Mouse (Mus musculus) MEL (cell line): ENCODE data around the gene Map1lc3a. TPM values are rescaled to one million over a fixed set of nuclear protein-coding genes. Genes with fewer than 3 reads are reported as not detected.

Experiments used
- DNase-seq: peaks from one replicate; pipeline ENCODE4 v3.0.0; 2011; ENCODE audit warnings: low read depth, low spot score
- H3K27ac ChIP-seq: 2 replicates; pipeline ENCODE4 v1.5.1; 2012; ENCODE audit warnings: low read depth, mild to moderate bottlenecking, control low read depth, low read length, moderate library complexity; ENCODE audit not compliant: control insufficient read depth
- H3K27me3 ChIP-seq, 2 experiments: fragments of 150-350 bp in 1 of 2; sonication (generic) in 1 of 2; 2 replicates each; pipeline ENCODE4 v1.6.1; 2012; ENCODE audit warnings: low read length in 2 of 2, mild to moderate bottlenecking in 2 of 2, improper control_type of control experiment in 1 of 2, moderate library complexity in 1 of 2; ENCODE audit not compliant: insufficient read depth in 2 of 2, control insufficient read depth in 1 of 2
- H3K36me3 ChIP-seq, 2 experiments: 2 replicates each; pipeline ENCODE4 v1.6.1; 2012 to 2014; ENCODE audit warnings: low read length in 2 of 2, improper control_type of control experiment in 1 of 2, inconsistent platforms in 1 of 2, mild to moderate bottlenecking in 1 of 2; ENCODE audit not compliant: insufficient read depth in 2 of 2, control insufficient read depth in 1 of 2
- H3K4me1 ChIP-seq, 2 experiments: fragments of 150-350 bp in 1 of 2; sonication (generic) in 1 of 2; 2 replicates each; pipeline ENCODE4 v1.6.1; 2012; ENCODE audit warnings: low read length in 2 of 2, improper control_type of control experiment in 1 of 2, mild to moderate bottlenecking in 1 of 2; ENCODE audit not compliant: insufficient read depth in 2 of 2, control insufficient read depth in 1 of 2
- H3K4me3 ChIP-seq, 2 experiments: fragments of 150-350 bp in 1 of 2; sonication (generic) in 1 of 2; 2 replicates each; pipeline ENCODE4 v1.5.1; 2012; ENCODE audit warnings: low read depth in 2 of 2, low read length in 2 of 2, mild to moderate bottlenecking in 2 of 2, moderate library complexity in 2 of 2, control low read depth in 1 of 2, improper control_type of control experiment in 1 of 2; ENCODE audit not compliant: control insufficient read depth in 1 of 2, insufficient read depth in 1 of 2
- H3K79me2 ChIP-seq: 2 replicates; pipeline ENCODE4 v1.6.1; 2012; ENCODE audit warnings: mild to moderate bottlenecking, low read length, moderate library complexity; ENCODE audit not compliant: control insufficient read depth, poor library complexity, insufficient read depth
- H3K9ac ChIP-seq: 2 replicates; pipeline ENCODE4 v1.6.1; 2012; ENCODE audit warnings: low read depth, mild to moderate bottlenecking, control low read depth, low read length, moderate library complexity; ENCODE audit not compliant: control insufficient read depth, poor library complexity, severe bottlenecking
- H3K9me3 ChIP-seq: fragments of 150-350 bp; sonication (generic); replicated peaks from 2 replicates; pipeline ENCODE4 v1.6.1; 2012; ENCODE audit warnings: mild to moderate bottlenecking, low read length, improper control_type of control experiment, moderate library complexity; ENCODE audit not compliant: insufficient read depth
- CHD1 ChIP-seq: IDR thresholded peaks from 2 replicates; pipeline ENCODE4 v1.6.1; 2012; ENCODE audit warnings: low read depth, mild to moderate bottlenecking, inconsistent platforms, low read length, improper control_type of control experiment
- CHD2 ChIP-seq: IDR thresholded peaks from 2 replicates; pipeline ENCODE4 v1.6.1; 2011; ENCODE audit warnings: low read length, improper control_type of control experiment
- CTCF ChIP-seq, 3 experiments: IDR thresholded peaks in 2 of 3; conservative IDR thresholded peaks in 1 of 3; 2 replicates each; pipeline ENCODE4 v1.5.1; 2011 to 2012; ENCODE audit warnings: low read length in 3 of 3, low read depth in 2 of 3, mild to moderate bottlenecking in 2 of 3, improper control_type of control experiment in 1 of 3, inconsistent platforms in 1 of 3, mixed read lengths in 1 of 3, moderate library complexity in 1 of 3; ENCODE audit not compliant: control insufficient read depth in 1 of 3, insufficient read depth in 1 of 3, poor library complexity in 1 of 3, severe bottlenecking in 1 of 3
- E2F4 ChIP-seq: IDR thresholded peaks from 2 replicates; pipeline ENCODE4 v1.6.1; 2011; ENCODE audit warnings: low read depth, low read length, improper control_type of control experiment, borderline replicate concordance
- ELF1 ChIP-seq: IDR thresholded peaks from 2 replicates; pipeline ENCODE4 v1.6.1; 2014; ENCODE audit warnings: low read depth, mild to moderate bottlenecking, inconsistent platforms, low read length, improper control_type of control experiment, moderate library complexity
- EP300 ChIP-seq, 2 experiments: IDR thresholded peaks; 2 replicates each; pipeline ENCODE4 v1.6.1; 2011; ENCODE audit warnings: improper control_type of control experiment in 2 of 2, low read length in 2 of 2, low read depth in 1 of 2, mild to moderate bottlenecking in 1 of 2
- GABPA ChIP-seq: IDR thresholded peaks from 2 replicates; pipeline ENCODE4 v1.6.1; 2012; ENCODE audit warnings: low read depth, mild to moderate bottlenecking, inconsistent platforms, low read length, improper control_type of control experiment, moderate library complexity
- MYB ChIP-seq: IDR thresholded peaks from 2 replicates; pipeline ENCODE4 v1.6.1; 2011; ENCODE audit warnings: mild to moderate bottlenecking, low read depth, low read length, improper control_type of control experiment
- NRF1 ChIP-seq: IDR thresholded peaks from 2 replicates; pipeline ENCODE4 v1.6.1; 2014; ENCODE audit warnings: low read depth, mild to moderate bottlenecking, inconsistent platforms, low read length, improper control_type of control experiment, moderate library complexity; ENCODE audit not compliant: poor library complexity, insufficient read depth, severe bottlenecking
- RAD21 ChIP-seq: IDR thresholded peaks from 2 replicates; pipeline ENCODE4 v1.6.1; 2011; ENCODE audit warnings: mild to moderate bottlenecking, low read depth, low read length, improper control_type of control experiment
- SIN3A ChIP-seq: IDR thresholded peaks from 2 replicates; pipeline ENCODE4 v1.6.1; 2012; ENCODE audit warnings: low read length, improper control_type of control experiment, inconsistent platforms
- SMC3 ChIP-seq: IDR thresholded peaks from 2 replicates; pipeline ENCODE4 v1.6.1; 2011; ENCODE audit warnings: low read depth, low read length, improper control_type of control experiment
- TAL1 ChIP-seq: IDR thresholded peaks from 2 replicates; pipeline ENCODE4 v1.6.1; 2012; ENCODE audit warnings: mild to moderate bottlenecking, inconsistent platforms, low read length, moderate library complexity, mixed read lengths
- UBTF ChIP-seq: IDR thresholded peaks from 2 replicates; pipeline ENCODE4 v1.6.1; 2012; ENCODE audit warnings: low read depth, mild to moderate bottlenecking, inconsistent platforms, low read length, improper control_type of control experiment, moderate library complexity, borderline replicate concordance; ENCODE audit not compliant: insufficient read depth
- USF1 ChIP-seq: IDR thresholded peaks from 2 replicates; pipeline ENCODE4 v1.6.1; 2014; ENCODE audit warnings: low read depth, mild to moderate bottlenecking, inconsistent platforms, low read length, improper control_type of control experiment, moderate library complexity
- polyA plus RNA-seq, 2 experiments: library from polyadenylated mRNA; stranded (reverse) in 1 of 2; unstranded in 1 of 2; fragments of >175 nt in 1 of 2; fragments of >200 nt in 1 of 2; gene quantifications; 2 replicates each; pipeline versions ENCODE4 v1.2.1 to v1.2.4; 2012; ENCODE audit warnings: low replicate concordance in 2 of 2, low read depth in 1 of 2; ENCODE audit not compliant: insufficient read length in 2 of 2, insufficient read depth in 1 of 2, missing spikeins in 1 of 2
- total RNA-seq: library from RNA; depleted of rRNA; stranded (reverse); fragments of 300-350 nt; gene quantifications from 2 replicates; pipeline ENCODE4 v1.2.3, GENCODE M21; 2012

Map1lc3a gene
- total and polyA plus RNA-seq, 3 experiments, result 11.4 to 12.4 TPM; not detected in 1

DNA sequence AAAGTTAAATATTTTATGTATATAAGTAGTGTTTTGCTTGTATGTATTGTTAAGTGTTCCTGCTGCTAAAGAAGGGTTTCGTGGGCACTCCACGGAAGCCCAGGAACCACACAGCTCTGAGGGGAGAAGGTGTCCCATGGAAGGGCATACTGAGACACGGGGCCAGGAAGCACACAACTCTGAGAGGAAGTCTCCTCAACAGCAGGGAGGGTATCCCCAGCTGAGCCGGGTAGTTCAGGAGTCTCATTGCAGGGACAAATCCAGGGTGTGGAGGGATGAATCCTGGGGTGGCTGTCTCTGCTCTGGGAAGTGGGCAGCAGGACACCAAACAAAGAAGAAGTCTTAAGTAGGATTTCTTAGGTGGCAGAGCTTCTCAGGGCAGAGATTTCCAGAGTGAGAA, 38.8 kb upstream of the Map1lc3a start:
- Histone ChIP-seq H3K27me3 (no peaks in the 10 kb centered on the region), H3K9ac (peak overlapping the region; percentile 92), H3K4me3 (peak overlapping the region; percentile 86 to 97), H3K79me2 (peaks cover 32% of the 10 kb centered on the region), H3K4me1 (peaks cover 0 to 18% of the 10 kb centered on the region in 2 experiments; a peak in 2 of 4 replicates), H3K27ac (no peak overlapping the region), H3K36me3 (peaks cover 0 to 2% of the 10 kb centered on the region in 2 experiments; a peak in 1 of 4 replicates), H3K9me3 (no peaks in the 10 kb centered on the region)
- peak; percentile 29 for DNase-seq
- TF ChIP-seq TAL1 (no peak), MYB (no peak), CHD1 (no peak), E2F4 (no peak), UBTF (no peak), GABPA (no peak), USF1 (no peak)

DNA sequence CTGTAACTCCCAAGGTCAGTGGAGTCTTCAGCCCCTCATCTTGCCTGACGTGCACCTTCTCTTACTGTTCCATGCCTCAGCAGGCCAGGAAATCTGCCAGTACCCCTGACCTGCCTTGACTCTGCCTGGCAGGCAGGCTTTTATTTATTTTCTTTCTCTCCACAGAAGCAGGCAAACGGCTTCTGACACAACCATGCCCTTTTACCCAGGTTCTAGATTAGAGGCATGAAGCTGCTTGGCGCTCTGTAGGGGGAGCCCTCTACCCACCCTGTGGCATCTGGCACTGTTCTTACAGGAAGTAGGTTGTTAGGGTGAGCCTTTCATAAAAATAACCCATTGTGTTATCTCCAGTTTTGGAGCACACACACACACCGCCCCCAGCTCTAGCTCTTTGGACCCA, 35.2 kb upstream of the Map1lc3a start:
- DNase-seq, result peak; percentile 54
- Histone ChIP-seq H3K36me3 (peaks cover 2 to 7% of the 10 kb centered on the region in 2 experiments; a peak in 3 of 4 replicates), H3K9ac (no peak overlapping the region), H3K4me1 (peaks cover 0 to 15% of the 10 kb centered on the region in 2 experiments; a peak in 2 of 4 replicates), H3K27me3 (no peaks in the 10 kb centered on the region), H3K9me3 (no peaks in the 10 kb centered on the region), H3K27ac (no peak overlapping the region), H3K4me3 (no peak overlapping the region), H3K79me2 (peaks cover 32% of the 10 kb centered on the region)
- peak in 2 of 3 experiments; percentile 51 to 52; a peak in 4 of 6 replicates for TF ChIP-seq CTCF (IDR thresholded peaks at IDR 0.05 in 2 of 3, conservative IDR thresholded peaks at IDR 0.05 in 1 of 3; ENCODE audit: control insufficient read depth in 1 of 3, insufficient read depth in 1 of 3, low read depth in 2 of 3, low read length in 3 of 3, poor library complexity in 1 of 3, severe bottlenecking in 1 of 3)
- TF ChIP-seq NRF1, result no peak
- TF ChIP-seq SMC3, result peak; percentile 18
- TF ChIP-seq EP300 (IDR thresholded peaks at IDR 0.05; ENCODE audit: low read depth in 1 of 2, low read length in 2 of 2), result 0 out of 4 replicates have a peak, but pooled peaks of 1 of the 2 experiments have one; percentile 11
- TF ChIP-seq CHD2, result no peak
- peak; percentile 32; the same call in 1 of the 2 replicates for TF ChIP-seq ELF1
- TF ChIP-seq RAD21, result peak; percentile 41
- TF ChIP-seq SIN3A, result 0 out of 2 replicates have a peak, but pooled peaks have one; percentile 22
